14 mouse cellular contexts compared by ENCODE assay signal in the genomic region with DNA sequence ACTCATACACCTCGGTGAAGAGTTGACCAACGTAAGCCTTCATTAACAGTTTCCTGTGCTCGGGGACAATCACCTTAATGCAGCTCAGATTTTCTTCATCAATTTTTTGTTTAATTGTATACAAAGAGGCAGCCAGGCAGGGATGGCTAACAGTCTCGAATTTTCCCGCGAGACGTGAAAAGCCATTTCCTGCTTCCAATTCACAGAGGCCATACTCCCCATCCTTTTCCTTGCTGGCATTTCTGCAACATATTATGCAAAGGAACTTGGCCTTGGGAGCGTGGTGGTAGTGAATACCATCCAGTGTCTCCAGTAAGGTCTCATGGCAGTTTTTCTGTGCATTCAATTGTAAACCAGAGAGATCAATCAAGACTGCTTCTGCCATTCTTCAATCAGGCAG.
"Had no signal": no experiment of that assay in that cellular context is flagged by ENCODE, and none has a peak within 500 bp of the region (broad histone marks: within the 10 kb centered on the region; RNA-seq: fewer than 3 reads in every experiment).

No protein-coding gene starts in this region.

- H3K27me3 ChIP-seq: kidney, embryonic 15.5 days; neural tube, embryonic 13.5 days had no signal

- H3K4me2 ChIP-seq: midbrain, embryonic 12.5 days had no signal

- H3K27ac ChIP-seq: kidney, embryonic 15.5 days; left cerebral cortex, adult 2 months; limb, embryonic 10.5 days; midbrain, embryonic 12.5 days; neural tube, embryonic 13.5 days had no signal

- H3K36me3 ChIP-seq: kidney, embryonic 15.5 days; limb, embryonic 10.5 days; midbrain, embryonic 12.5 days; neural tube, embryonic 13.5 days had no signal

- DNase-seq: kidney, postnatal 14 days; lung, embryonic 14.5 days; lung, postnatal 10 days; lung, postnatal 4 days; right cerebral cortex, adult 18-20 months; right cerebral cortex, postnatal 25 days; thymus, adult 2 months had no signal

- H3K9ac ChIP-seq: kidney, embryonic 15.5 days; lung, embryonic 14.5 days; midbrain, embryonic 12.5 days; neural tube, embryonic 13.5 days had no signal

- ATAC-seq: intestine, embryonic 16.5 days; midbrain, embryonic 16.5 days had no signal

- H3K4me3 ChIP-seq: left cerebral cortex, adult 2 months; limb, embryonic 10.5 days; midbrain, embryonic 12.5 days had no signal

- H3K9me3 ChIP-seq: kidney, embryonic 15.5 days; limb, embryonic 10.5 days; midbrain, embryonic 12.5 days; neural tube, embryonic 13.5 days had no signal
